Mouse (Mus musculus) heart, adult 11 months (tissue): ENCODE data around the gene Onecut1.
A peak's percentile ranks its signal among the peaks of the same experiment; 100 is the strongest.

ENCODE experiments used
- DNase-seq: peaks from one replicate; pipeline ENCODE4 v3.0.0; 2022

The Onecut1 gene

DNA sequence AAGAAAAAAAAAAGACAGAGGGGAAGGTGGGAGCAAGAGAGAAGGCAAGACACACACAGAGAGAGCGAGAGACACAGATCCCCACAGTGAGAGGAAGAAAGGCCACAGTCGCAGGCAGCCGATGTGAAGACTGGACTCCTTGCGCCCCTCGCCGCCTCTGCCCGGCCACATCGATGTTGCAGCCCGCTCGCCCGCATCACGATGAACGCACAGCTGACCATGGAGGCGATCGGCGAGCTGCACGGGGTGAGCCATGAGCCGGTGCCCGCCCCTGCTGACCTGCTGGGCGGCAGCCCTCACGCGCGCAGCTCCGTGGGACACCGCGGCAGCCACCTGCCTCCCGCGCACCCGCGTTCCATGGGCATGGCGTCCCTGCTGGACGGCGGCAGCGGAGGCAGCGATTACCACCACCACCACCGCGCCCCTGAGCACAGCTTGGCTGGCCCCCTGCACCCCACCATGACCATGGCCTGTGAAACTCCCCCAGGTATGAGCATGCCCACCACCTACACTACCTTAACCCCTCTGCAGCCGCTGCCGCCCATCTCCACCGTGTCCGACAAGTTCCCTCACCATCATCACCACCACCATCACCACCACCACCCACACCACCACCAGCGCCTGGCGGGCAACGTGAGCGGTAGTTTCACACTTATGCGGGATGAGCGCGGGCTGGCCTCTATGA is 517 bp downstream of the Onecut1 start:
- no peak for DNase-seq

DNA sequence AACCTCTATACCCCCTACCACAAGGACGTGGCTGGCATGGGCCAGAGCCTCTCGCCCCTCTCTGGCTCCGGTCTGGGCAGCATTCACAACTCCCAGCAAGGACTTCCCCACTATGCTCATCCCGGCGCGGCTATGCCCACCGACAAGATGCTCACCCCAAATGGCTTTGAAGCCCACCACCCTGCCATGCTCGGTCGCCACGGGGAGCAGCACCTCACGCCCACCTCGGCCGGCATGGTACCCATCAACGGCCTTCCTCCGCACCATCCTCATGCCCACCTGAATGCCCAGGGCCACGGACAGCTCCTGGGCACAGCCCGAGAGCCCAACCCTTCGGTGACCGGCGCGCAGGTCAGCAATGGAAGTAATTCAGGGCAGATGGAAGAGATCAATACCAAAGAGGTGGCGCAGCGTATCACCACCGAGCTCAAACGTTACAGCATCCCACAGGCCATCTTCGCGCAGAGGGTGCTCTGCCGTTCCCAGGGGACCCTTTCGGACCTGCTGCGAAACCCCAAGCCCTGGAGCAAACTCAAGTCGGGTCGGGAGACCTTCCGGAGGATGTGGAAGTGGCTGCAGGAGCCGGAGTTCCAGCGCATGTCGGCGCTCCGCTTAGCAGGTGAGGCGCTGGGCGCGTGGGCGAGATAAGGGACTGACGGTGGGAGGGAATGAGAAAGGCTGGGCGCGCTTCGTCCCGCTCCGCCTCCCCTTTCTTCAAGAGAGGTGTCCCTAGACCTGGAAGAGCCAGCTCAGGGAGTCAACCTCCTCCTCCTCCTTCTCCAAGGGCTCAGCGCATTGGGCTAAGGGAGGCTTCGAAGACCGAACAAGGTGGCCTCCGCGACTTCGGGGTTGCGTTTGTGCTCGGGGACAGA is 1.3 kb downstream of the Onecut1 start:
- no peak for DNase-seq

DNA sequence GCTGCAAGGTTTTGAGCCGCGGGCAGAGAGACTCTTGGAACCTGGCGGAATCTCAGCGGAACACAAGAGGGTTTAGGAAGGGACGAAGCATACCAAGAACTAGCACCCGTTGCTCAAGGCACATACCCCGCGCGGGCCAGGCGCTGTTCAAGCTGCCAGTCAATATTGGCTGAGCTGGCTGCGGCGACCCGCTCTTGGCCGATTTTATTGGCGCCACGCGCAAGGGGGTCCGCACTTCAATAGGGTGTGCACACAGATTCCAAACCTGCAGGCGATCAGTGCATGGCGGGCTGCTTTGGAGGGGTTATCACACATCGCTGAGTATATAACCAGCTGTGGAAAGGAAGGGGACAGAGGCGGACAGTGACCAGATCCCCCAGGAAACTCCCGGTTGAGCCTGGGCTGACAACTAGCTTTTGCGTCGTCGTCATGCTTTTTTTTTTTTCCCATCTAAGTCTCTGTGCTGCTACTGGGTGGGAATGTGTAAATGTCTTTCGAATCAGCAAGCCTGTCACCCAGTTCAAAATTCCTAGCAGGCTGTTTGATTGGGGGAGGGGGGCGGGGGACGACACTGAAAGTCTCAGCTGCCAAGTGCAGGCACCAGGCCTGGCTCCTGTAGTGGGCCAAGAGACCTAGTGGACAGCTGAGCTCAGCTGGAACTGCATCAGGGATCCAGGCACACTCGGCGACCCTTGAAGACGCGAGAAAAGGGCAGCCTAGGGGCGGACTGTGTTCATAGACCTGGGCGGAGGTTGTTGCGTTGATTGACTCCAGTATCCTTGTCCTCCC is 2.1 kb downstream of the Onecut1 start:
- no peak for DNase-seq

DNA sequence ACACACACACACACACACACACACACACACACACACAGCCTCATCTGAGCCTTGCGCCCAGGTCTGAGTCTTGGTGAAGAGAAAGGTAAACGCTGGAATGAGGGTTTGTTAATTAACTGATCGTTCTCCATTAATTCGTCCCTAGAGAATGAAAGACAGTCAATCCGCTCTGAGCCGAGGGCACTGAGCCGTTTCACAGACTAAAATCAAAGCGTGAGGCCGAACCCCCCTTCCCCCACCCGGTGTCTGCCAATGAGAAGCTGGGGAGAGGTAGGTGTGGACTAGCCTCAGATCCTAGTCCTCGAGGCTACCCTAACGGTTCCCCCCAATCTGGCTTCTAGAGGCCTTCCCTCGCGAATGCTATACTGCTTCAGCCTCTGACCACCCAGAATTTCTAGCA is 2.8 kb downstream of the Onecut1 start:
- no peak for DNase-seq

DNA sequence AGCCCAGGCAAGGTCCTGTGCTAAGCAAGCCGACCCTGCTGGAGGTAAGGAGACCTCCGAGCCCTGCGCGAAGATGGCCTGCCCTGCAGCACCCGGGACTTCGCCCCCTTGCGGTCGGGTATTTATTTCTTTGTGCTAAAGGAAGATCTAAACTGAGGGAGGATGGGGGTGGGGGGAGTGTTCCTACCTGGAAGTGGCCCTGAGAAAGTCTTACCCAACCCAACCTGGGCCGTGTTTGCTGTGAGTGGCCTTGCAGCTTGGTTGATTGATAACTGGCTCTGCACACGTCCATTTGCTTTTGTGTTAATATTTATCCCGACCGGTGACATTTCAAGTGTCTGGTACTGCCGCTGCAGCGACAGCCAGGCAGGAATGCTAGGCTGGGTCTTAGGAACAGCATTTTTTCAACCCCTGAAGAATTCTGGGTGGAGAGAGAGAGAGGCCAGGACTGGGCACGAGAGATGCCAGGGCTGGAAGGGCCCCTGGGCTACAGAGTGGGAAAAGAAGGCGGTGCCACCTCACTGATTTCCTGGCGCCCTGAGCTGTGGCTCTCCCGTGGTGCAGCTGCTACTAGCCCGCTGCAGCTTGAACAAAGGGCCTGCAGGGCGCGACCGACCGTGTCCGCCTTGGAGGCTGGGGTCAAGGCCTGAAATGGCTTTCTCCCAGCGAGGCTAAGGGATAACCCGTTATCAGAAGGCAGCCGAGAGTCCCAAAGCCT is 5.0 kb downstream of the Onecut1 start:
- no peak for DNase-seq

DNA sequence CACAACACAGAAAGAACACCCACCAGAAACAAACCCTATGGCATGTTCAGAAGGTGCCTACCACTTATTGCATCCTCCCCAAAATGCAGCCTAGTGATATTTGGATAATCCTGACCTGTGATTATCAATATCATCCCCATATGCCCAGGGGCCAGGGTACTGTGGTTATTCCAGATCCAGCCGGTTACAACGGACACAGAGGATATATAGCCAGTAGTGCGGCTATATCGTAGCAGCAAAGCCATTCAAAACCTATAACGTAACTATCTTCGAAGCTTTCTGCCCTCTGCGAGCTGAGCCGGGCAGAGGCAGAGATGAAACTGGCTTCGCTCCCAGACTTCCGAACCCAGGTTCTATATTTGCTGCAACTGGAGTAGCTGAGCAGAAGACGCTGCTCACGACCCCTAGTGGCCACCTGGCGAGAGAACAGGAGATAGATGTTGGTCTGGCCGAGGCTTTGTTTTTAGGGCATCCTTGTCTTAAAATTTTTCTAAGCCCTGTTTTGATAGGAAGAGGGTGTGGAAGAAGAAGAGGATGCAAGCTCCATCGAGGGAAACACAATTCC is 6.0 kb downstream of the Onecut1 start:
- DNase-seq: no peak

DNA sequence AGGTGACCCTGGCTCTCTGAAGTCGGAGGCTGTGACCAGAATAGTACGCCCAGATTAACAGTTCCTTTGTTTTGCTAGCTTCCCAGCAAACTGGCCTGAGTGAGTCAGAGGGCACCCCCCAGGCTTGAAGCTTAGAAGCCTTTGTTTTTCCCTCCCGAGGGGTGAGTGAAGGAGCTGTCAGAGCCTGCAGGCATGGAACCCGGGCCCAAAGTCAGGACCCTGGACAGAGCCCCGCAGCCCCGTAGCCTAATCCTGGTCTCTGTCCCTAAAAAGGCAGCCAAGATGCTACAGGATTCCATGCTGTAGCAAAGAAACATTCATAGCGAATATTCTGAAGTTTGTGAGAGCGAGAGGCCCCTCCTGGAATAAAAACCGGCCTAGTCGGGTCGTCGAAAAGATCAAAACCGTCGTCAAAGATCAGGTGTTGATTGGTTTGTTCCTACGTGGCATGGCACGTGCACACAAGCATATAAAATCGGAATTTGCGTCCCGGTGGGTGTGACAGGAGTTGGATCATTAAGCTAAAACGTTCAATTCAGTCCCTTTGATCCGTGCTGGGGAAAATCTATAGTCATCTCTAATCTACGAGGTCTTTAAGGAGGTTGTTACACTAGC is 6.7 kb downstream of the Onecut1 start:
- no peak for DNase-seq

DNA sequence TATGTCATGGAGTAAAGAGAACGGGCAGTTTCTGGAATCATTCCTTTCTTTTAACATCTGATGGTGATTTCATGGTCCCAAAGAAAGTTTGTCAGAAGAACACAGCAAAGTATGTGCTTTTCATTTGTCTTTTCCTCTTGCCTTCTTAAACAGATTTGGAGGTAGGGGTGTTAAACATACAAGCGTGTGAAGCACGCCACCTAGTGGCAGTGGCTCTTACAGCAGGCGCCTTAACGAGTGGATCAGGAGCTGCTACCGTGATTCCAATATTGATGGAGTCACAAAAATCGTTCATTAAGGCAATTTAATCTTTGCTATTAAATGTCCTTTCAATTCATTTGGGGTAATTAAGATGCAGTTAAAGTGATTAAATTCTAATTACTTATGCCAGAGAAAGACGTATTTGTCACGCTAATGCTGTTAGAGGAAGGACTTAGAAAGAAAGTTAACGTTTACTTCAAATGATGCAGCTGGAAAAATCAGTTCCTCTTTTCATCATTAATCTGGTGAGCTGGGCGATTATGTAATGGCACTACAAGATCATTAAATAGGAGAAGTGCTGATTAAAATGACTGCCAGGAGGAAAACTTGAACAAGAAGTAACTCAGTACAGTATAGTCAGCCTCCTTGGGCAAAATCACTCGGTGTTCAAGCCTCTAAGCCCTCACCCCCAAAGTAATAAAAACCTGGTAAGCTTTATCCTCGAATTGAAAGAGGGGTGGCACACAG is 9.4 kb downstream of the Onecut1 start:
- no peak for DNase-seq

DNA sequence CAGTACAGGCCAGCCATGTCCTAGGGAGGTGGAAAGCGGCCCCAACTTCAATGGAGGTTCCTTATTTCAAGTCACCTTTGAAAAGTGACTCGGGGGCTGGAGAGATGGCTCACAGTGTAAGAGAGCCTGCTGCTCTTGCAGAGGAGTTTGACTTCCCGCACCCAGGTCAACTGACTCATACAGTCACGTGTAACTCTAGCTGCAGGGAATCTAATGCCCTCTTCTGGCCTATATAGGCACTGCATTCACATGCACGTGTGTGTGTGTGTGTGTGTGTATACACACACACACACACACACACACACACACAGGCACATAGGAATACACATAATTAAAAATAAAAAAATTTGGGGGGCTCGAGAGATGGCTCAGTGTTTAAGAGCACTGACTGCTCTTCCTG is 14.6 kb downstream of the Onecut1 start:
- no peak for DNase-seq

DNA sequence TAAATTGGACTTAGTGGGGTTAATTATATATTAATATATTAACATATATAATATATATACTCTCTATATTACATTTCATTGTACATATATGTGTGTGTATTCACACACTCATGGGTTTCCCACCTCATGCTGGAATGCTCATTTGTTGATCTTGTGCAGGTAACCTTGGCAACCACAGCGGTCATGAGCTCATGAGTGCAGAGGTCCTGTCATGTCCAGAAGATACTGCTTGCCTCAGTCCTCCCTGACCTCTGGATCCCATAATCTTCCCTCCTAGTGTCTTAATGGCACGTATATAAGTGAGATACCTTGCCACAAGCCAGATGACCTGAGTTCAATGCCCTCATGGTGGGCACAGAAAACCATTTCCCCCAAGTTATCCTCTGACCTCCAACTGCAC is 16.0 kb downstream of the Onecut1 start:
- no peak for DNase-seq

DNA sequence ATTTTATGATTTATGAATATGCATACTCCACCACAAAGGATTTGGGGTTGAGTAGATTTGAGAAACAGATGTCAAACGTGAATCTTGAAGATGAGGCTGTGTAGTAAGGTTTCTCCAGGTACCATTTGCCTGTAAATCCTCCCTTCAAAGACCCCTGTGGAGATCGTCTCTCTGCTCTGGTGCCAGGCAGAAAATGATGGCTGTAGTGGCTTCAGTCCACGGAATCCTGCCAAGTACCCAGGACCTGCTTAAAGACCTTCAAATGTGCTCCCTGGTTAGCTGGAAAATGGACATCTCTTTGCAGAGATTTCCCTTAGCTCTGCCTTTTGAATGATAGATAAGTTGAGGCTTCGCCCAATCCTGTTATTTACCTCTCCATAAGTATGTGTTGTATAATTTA is 26.1 kb downstream of the Onecut1 start:
- DNase-seq: no peak

DNA sequence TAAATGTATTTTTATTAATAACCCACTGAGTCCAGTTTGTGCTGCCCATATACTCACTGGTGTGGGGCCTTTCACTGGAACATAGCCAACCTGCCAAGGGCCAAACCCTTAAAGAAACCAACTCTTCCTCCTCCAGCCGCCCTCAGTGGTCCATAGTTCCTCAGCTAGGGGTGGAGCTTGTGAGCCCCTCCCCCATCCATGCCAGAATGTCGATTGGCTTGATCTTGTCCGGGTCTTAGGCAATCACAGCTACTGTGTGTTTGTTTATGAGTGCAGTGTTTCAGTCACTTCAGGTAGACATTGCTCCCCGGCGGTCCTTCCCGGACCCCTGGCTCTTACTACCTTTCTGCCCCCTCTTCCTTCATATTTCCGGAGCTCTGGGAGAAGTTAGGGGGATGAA is 35.0 kb downstream of the Onecut1 start:
- DNase-seq: no peak

DNA sequence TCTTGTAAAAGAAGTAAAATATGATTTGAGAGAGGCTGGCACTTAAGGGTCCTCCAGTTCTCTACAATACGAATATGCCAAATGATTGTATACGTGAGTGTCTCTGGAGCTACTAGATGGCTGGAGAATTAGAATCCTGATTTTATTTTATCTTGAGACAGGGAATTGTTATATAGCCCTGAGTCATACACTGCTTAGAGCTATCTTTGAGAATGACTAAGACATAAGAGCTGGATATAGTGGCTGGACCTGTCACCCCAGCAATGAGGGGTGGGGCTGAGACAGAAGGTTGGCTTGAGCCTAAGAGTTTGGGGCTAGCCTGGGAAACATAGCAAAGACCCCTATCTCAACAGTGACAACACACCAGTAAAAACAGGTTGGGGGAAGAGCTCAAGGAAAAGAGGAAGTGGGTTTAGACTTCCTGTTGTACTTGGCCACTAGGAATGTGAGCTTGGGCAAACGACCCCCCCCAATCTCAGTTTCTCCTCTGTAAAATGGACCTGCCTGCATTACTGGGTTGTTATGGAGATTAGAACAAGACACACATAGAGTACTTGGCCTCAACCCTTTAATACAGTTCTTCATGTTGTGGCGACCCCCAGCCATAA is 35.8 kb downstream of the Onecut1 start:
- no peak for DNase-seq

DNA sequence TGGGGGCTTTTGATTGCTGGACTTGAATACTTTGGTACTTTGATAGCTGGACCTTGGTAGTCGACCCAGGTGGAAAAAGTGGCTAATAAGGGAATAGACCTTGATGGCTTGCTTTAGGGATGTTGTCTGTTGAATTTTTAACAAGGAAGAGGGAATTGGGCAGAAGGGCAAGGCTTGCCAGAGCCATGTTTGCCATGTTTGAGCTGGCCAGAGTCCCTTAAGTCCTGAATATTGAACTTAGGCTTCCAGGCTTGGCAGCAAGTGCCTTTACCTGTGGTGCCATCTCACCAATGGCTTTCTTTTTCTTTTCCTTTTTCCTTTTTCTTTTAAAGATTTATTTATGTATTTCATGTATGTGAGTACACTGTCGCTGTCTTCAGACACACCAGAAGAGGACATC is 38.4 kb downstream of the Onecut1 start:
- no peak for DNase-seq

DNA sequence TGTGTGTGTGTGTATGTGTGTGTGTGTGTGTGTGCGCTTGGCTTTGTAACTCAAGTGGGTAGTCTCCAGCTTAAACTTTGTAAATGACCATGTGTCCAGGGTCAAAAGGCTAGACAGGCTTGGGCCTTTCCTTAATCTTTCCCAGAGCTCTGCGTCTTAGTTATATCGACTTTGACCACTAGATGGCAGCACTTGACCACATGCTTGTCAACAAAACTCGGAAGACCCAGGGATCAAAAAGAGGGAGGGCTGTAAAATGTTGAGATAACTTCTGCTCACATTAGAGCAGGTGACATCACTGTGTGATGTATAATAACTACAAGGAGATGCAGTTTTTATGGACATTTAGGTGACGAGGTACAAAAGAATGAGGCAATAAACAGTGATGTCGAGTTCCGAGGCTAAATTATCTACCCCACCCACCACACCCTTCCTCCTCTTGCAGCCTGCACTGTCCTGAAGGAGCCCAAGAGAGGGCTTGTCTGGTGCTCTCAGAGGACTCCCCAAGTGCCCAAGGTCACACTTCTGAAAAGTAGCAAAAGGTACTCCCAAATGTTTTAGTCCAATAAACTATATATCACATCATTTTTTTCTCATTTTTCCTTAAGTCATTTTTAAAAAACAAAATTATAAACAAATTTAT is 43.3 kb downstream of the Onecut1 start:
- peak; percentile 92 for DNase-seq

DNA sequence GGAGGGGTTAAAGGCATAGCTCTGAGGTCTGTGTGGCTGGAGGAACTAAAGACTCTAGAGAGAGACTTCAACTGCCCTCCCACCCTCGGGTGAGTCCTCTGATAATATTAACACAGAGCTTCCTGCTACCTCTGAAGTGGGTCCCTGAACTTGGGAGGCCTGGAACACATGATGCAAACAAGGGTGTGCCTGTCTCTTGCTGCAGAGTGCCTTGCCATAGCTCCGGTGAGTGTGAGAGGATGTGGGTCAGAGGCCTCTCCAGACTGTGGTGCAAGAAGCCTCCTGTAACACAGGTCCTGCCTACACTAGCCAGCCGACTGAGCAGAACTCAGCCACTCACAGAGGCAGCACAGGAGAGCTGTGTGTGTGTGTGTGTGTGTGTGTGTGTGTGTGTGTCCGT is 45.2 kb downstream of the Onecut1 start:
- DNase-seq: peak; percentile 87

DNA sequence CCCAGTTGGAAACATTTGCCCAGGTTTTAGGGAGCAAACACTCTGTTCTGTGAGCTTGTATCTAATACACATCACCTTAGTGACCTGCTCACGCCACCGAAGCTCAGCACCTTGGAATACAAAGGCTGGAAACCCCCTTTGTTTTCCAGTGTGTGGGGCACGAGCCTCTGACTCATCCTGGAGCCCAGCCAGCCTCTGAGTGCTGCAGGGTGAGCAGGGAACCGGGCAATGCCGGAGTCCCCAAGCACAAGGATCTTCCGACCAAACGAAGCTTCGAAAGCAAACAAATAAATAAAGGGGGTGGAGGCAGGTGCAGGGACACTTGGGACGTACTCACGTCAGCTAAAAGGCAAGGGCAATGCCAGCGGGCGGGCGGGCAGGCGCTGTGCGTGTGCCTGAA is 47.5 kb downstream of the Onecut1 start:
- peak; percentile 95 for DNase-seq

DNA sequence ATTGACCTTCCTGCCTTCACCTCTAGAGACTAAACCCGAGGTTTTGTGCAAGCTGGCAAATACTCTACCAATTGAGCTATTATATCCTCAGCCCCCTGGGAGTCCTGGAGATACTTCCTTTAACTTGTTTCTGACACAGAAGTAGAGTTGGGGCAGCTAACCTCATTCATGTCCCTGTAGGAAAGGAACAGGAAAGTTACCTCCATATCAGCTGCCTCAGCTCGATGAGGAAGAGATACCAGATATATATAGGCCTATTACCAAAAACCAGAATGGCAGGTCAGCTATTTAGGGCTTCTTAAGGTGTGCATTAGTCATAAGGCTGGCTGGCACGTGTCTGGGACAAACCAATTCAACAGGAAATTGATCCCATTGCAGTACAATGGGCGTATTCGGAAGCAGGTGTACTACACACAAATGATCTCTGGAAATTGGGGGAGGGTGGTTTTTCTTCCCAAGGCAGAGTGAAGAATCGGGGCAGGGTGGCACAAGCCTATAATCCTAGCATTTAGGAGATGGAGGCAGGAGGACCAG is 48.6 kb downstream of the Onecut1 start:
- DNase-seq: no peak

DNA sequence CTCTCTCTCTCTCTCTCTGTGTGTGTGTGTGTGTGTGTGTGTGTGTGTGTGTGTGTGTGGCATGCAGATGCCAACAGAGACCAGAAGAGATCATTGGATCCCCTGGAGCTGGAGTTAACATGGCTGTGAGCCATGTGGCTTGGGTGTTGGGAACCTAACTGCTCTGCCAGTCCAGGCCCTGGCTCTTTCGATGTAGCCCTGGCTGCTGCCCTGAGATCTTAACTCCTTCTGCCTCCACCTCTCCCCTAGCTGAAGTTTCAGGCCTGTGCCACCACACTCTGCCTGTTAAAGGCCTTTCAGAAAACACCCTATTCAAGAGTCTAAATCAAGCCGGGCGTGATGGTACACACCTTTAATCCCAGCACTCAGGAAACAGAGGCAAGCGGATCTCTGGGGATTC is 49.7 kb downstream of the Onecut1 start:
- DNase-seq: peak; percentile 89

DNA sequence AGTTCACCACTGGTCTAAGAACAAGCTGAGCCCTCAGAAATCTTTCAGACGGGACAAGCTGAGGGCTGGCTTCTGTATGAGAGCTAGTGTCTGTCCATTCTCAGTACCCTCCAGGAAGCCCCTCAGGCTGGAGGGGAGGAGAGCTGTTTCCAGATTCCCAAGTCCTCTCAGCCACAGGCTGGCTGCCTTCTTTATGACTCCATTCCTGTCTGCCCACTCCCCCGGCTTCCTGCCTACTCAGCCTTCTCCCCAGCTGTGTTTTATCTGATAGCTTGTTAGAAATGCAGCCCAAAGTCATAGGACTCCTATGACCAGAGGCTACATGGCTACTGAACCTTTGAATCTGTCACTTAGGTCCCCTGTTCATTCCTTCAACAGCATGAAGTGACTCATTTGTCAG is 50.2 kb downstream of the Onecut1 start:
- no peak for DNase-seq
